Mouse (Mus musculus) CH12.LX (cell line): Measurements from ENCODE around the gene Aspg. TPM values are rescaled to one million over a fixed set of nuclear protein-coding genes. Genes with fewer than 3 reads are reported as not detected.

Source experiments
- DNase-seq: peaks from one replicate; pipeline ENCODE4 v3.0.0-alpha.2; 2013; ENCODE audit errors: extremely low read depth
- H3K27ac ChIP-seq: 2 replicates; pipeline ENCODE4 v1.5.1; 2012; ENCODE audit warnings: low read depth, mild to moderate bottlenecking, control low read depth, moderate library complexity; ENCODE audit not compliant: insufficient read depth
- H3K27me3 ChIP-seq: replicated peaks from 2 replicates; pipeline ENCODE3; 2012; ENCODE audit warnings: inconsistent platforms
- H3K36me3 ChIP-seq, 2 experiments: replicated peaks in 1 of 2; 2 replicates each; pipeline versions ENCODE3 to v1.6.1; 2012; ENCODE audit warnings: inconsistent platforms in 1 of 2, low read length in 1 of 2, mild to moderate bottlenecking in 1 of 2, mixed read lengths in 1 of 2, moderate library complexity in 1 of 2; ENCODE audit not compliant: control insufficient read depth in 1 of 2, insufficient read depth in 1 of 2
- H3K4me1 ChIP-seq, 2 experiments: 2 replicates each; pipeline ENCODE4 v1.6.1; 2012; ENCODE audit warnings: inconsistent platforms in 1 of 2, moderate library complexity in 1 of 2; ENCODE audit not compliant: insufficient read depth in 2 of 2, control insufficient read depth in 1 of 2
- H3K4me2 ChIP-seq: 2 replicates; pipeline ENCODE4 v1.6.1; 2012; ENCODE audit warnings: low read depth, mild to moderate bottlenecking, control low read depth; ENCODE audit not compliant: poor library complexity, insufficient read depth, severe bottlenecking
- H3K4me3 ChIP-seq, 3 experiments: fragments of 150-350 bp in 1 of 3; sonication (generic) in 1 of 3; replicated peaks in 1 of 3; 2 replicates each; pipeline versions ENCODE3 to v1.5.1; 2011 to 2012; ENCODE audit warnings: low read depth in 2 of 3, low read length in 2 of 3, mild to moderate bottlenecking in 2 of 3, moderate library complexity in 2 of 3, control low read depth in 1 of 3, improper control_type of control experiment in 1 of 3, inconsistent platforms in 1 of 3, mixed read lengths in 1 of 3; ENCODE audit not compliant: poor library complexity in 1 of 3
- H3K79me2 ChIP-seq: replicated peaks from 2 replicates; pipeline ENCODE4 v1.6.1; 2012; ENCODE audit warnings: mild to moderate bottlenecking, moderate library complexity; ENCODE audit not compliant: control insufficient read depth, poor library complexity, insufficient read depth, severe bottlenecking; ENCODE audit errors: extremely low read depth
- H3K9ac ChIP-seq: 2 replicates; pipeline ENCODE4 v1.6.1; 2012; ENCODE audit warnings: low read depth, mild to moderate bottlenecking, control low read depth, moderate library complexity; ENCODE audit not compliant: insufficient read depth
- H3K9me3 ChIP-seq: replicated peaks from 2 replicates; pipeline ENCODE3; 2012; ENCODE audit warnings: low read length, inconsistent platforms, mixed read lengths
- BHLHE40 ChIP-seq: IDR thresholded peaks from 2 replicates; pipeline ENCODE4 v1.6.1; 2011; ENCODE audit warnings: mild to moderate bottlenecking, low read depth, low read length, improper control_type of control experiment
- CHD2 ChIP-seq: IDR thresholded peaks from 2 replicates; pipeline ENCODE4 v1.6.1; 2011; ENCODE audit warnings: low read length, improper control_type of control experiment
- ELF1 ChIP-seq: IDR thresholded peaks from 2 replicates; pipeline ENCODE4 v1.6.1; 2014; ENCODE audit warnings: low read depth, mild to moderate bottlenecking, inconsistent platforms, low read length, improper control_type of control experiment
- EP300 ChIP-seq: IDR thresholded peaks from 2 replicates; pipeline ENCODE4 v1.6.1; 2011; ENCODE audit warnings: low read length, improper control_type of control experiment
- GABPA ChIP-seq: IDR thresholded peaks from 2 replicates; pipeline ENCODE4 v1.6.1; 2012; ENCODE audit warnings: low read depth, low read length, improper control_type of control experiment, inconsistent platforms; ENCODE audit not compliant: insufficient replicate concordance
- HCFC1 ChIP-seq: IDR thresholded peaks from 2 replicates; pipeline ENCODE4 v1.6.1; 2012; ENCODE audit warnings: low read depth, mild to moderate bottlenecking, inconsistent platforms, low read length, improper control_type of control experiment
- IRF4 ChIP-seq: IDR thresholded peaks from 2 replicates; pipeline ENCODE4 v1.6.1; 2014; ENCODE audit warnings: low read depth, mild to moderate bottlenecking, inconsistent platforms, low read length, improper control_type of control experiment
- JUN ChIP-seq: IDR thresholded peaks from 2 replicates; pipeline ENCODE4 v1.6.1; 2011; ENCODE audit warnings: low read depth, mild to moderate bottlenecking, low read length, improper control_type of control experiment, moderate library complexity; ENCODE audit not compliant: insufficient read depth
- MAX ChIP-seq: IDR thresholded peaks from 2 replicates; pipeline ENCODE4 v1.6.1; 2011; ENCODE audit warnings: low read length, improper control_type of control experiment
- MAZ ChIP-seq: IDR thresholded peaks from 2 replicates; pipeline ENCODE4 v1.6.1; 2012; ENCODE audit warnings: low read depth, mild to moderate bottlenecking, inconsistent platforms, low read length, improper control_type of control experiment, moderate library complexity
- NELFE ChIP-seq: IDR thresholded peaks from 2 replicates; pipeline ENCODE4 v1.6.1; 2011; ENCODE audit warnings: low read depth, low read length, improper control_type of control experiment
- NRF1 ChIP-seq: IDR thresholded peaks from 2 replicates; pipeline ENCODE4 v1.6.1; 2014; ENCODE audit warnings: low read depth, mild to moderate bottlenecking, inconsistent platforms, low read length, improper control_type of control experiment, moderate library complexity
- POLR2A ChIP-seq: IDR thresholded peaks from 2 replicates; pipeline ENCODE4 v1.6.1; 2011; ENCODE audit warnings: low read depth, mild to moderate bottlenecking, improper control_type of control experiment, low read length
- RCOR1 ChIP-seq: conservative IDR thresholded peaks from 2 replicates; pipeline ENCODE4 v1.6.1; 2012; ENCODE audit warnings: low read depth, mild to moderate bottlenecking, inconsistent platforms, low read length, improper control_type of control experiment
- SIN3A ChIP-seq: IDR thresholded peaks from 2 replicates; pipeline ENCODE4 v1.6.1; 2012; ENCODE audit warnings: low read length, improper control_type of control experiment, inconsistent platforms
- SMC3 ChIP-seq: IDR thresholded peaks from 2 replicates; pipeline ENCODE4 v1.6.1; 2011; ENCODE audit warnings: low read depth, low read length, improper control_type of control experiment
- TBP ChIP-seq: conservative IDR thresholded peaks from 2 replicates; pipeline ENCODE4 v1.6.1; 2011; ENCODE audit warnings: low read depth, low read length, improper control_type of control experiment
- TCF12 ChIP-seq: IDR thresholded peaks from 2 replicates; pipeline ENCODE4 v1.6.1; 2014; ENCODE audit warnings: low read depth, mild to moderate bottlenecking, inconsistent platforms, low read length, improper control_type of control experiment
- UBTF ChIP-seq: IDR thresholded peaks from 2 replicates; pipeline ENCODE4 v1.6.1; 2012; ENCODE audit warnings: low read depth, mild to moderate bottlenecking, inconsistent platforms, low read length, improper control_type of control experiment, moderate library complexity
- USF1 ChIP-seq: IDR thresholded peaks from 2 replicates; pipeline ENCODE4 v1.6.1; 2014; ENCODE audit warnings: low read depth, mild to moderate bottlenecking, inconsistent platforms, low read length, improper control_type of control experiment
- ZC3H11A ChIP-seq: IDR thresholded peaks from 2 replicates; pipeline ENCODE4 v1.6.1; 2012; ENCODE audit warnings: low read depth, mild to moderate bottlenecking, inconsistent platforms, low read length, improper control_type of control experiment
- ZMIZ1 ChIP-seq: IDR thresholded peaks from 2 replicates; pipeline ENCODE4 v1.6.1; 2012; ENCODE audit warnings: low read depth, mild to moderate bottlenecking, inconsistent platforms, low read length, improper control_type of control experiment
- dilution Hi-C: fragments of 300-500 bp; cut with MboI; formaldehyde crosslinking; loops from 2 replicates; pipeline ENCODE4 v1.14.3; 2020; ENCODE audit warnings: low sequenced_read_pairs; ENCODE audit not compliant: extremely low pct_unique_long_range_greater_than_20kb, extremely low pct_ligation_motif_present
- in situ Hi-C: fragments of 300-500 bp; cut with MboI; formaldehyde crosslinking; loops from 3 replicates; pipeline ENCODE4 v1.14.3; 2019; ENCODE audit warnings: low sequenced_read_pairs, low pct_ligation_motif_present, low pct_unique_long_range_greater_than_20kb, mixed read lengths
- polyA plus RNA-seq: library from polyadenylated mRNA; unstranded; fragments of >175 nt; gene quantifications from 2 replicates; pipeline ENCODE4 v1.2.1, GENCODE M21; 2012; ENCODE audit warnings: low read depth; ENCODE audit not compliant: insufficient read length
- total RNA-seq, 2 experiments: library from RNA; depleted of rRNA; stranded (reverse); fragments of 300-350 nt in 1 of 2; fragments of >200 nt in 1 of 2; gene quantifications; 2 replicates each; pipeline ENCODE4 v1.2.3; 2012 to 2014

Gene Aspg
- total and polyA plus RNA-seq, 3 experiments: not detected

DNA sequence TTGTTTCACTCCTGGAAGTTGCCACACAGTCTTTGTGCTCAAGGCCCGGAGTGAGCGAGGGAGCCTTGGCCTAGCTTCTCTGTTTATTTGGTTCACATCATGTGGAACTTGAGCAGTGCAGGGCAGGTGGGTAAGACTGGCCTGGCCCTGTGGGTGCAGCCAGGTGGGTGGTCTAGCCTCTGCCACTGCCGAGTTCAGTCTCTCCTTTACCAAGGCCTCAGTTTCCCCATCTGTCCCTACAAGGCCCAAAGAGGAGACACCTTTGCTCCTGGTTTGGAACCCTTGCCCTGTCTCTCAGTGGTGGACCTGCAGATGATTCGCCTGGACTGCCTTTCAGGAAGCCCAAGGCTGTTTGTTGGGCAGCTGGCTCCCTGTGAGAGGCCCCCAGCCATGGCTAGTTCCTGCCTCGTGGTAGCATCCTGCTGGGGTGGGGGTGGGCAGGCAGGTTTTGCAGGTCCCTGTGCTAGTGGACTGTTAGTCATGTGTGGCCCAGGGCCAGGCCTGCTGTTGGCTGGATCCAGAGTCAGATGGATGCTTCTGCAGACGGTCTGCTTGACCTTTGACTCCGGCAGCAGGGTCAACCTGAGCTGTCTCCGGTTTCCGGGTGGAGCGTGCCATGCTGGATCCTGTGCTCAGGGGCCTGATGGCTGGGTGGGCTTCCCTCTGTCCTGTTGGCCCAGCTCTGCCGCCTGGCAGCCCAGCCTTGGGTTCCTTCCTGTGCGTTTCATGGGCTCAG is 44.9 kb downstream of the Aspg start:
- H3K36me3 ChIP-seq: no peaks in the 10 kb centered on the region
- no peak overlapping the region for H3K27ac ChIP-seq
- H3K9me3 ChIP-seq: peaks cover under 1% of the 10 kb centered on the region
- no peak overlapping the region for H3K4me3 ChIP-seq
- no peak for DNase-seq
- no peaks in the 10 kb centered on the region for H3K79me2 ChIP-seq
- no peak overlapping the region for H3K4me2 ChIP-seq
- TF ChIP-seq MAX: no peak
- no peak for TF ChIP-seq RCOR1
- no peak for TF ChIP-seq POLR2A
- TF ChIP-seq UBTF: no peak
- TF ChIP-seq CHD2: no peak
- TF ChIP-seq ZC3H11A: no peak
- no peak for TF ChIP-seq GABPA
- TF ChIP-seq TBP: no peak
- TF ChIP-seq MAZ: no peak
- H3K4me1 ChIP-seq: no peaks in the 10 kb centered on the region
- no peak overlapping the region for H3K9ac ChIP-seq
- in situ Hi-C loops: no loop called here
- dilution Hi-C loops: no loop called here
- H3K27me3 ChIP-seq: peaks cover 88% of the 10 kb centered on the region

DNA sequence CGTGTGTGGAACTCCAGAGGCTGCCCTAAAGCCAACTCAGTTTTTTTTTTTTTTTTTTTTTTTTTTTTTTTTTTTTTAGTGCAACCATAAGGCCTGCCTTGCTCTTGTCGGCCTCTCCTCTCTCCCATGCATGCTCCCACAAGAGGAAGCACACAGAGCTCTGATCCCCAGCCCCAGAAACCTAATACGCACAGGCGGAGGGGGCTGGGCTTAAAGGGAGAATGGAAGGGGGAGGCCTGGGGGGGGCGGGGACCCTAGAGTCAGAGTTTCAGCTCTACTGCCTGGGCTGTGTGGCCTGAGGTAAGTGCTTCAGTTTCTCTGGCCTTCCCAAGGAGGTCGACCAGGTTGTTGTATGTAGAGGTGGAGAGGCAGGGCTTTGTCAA is 45.5 kb downstream of the Aspg start:
- Histone ChIP-seq H3K4me1 (no peaks in the 10 kb centered on the region), H3K79me2 (no peaks in the 10 kb centered on the region), H3K27ac (no peak overlapping the region), H3K4me3 (no peak overlapping the region), H3K27me3 (peaks cover 91% of the 10 kb centered on the region), H3K9ac (no peak overlapping the region), H3K9me3 (no peaks in the 10 kb centered on the region), H3K4me2 (no peak overlapping the region), H3K36me3 (no peaks in the 10 kb centered on the region)
- dilution Hi-C loops (no loop called here), in situ Hi-C loops (no loop called here)
- TF ChIP-seq NRF1: no peak
- no peak for TF ChIP-seq TCF12
- no peak for TF ChIP-seq BHLHE40
- no peak for TF ChIP-seq EP300
- TF ChIP-seq IRF4: no peak
- no peak for TF ChIP-seq USF1
- no peak for TF ChIP-seq CHD2
- no peak for TF ChIP-seq ZMIZ1
- no peak for TF ChIP-seq ELF1
- no peak for TF ChIP-seq SMC3
- TF ChIP-seq HCFC1: no peak
- no peak for TF ChIP-seq MAZ
- no peak for TF ChIP-seq MAX
- no peak for TF ChIP-seq UBTF
- TF ChIP-seq RCOR1: no peak
- no peak for TF ChIP-seq NELFE
- TF ChIP-seq JUN: no peak
- TF ChIP-seq GABPA: no peak
- no peak for TF ChIP-seq SIN3A
- no peak for DNase-seq
